Mouse (Mus musculus): ENCODE measurements around the gene Thap2. TPM values are rescaled to one million over a fixed set of nuclear protein-coding genes. Genes with fewer than 3 reads are reported as not detected.

The Thap2 gene
- polyA plus RNA-seq, 1 experiment from 2014 or later, result 19.0 TPM

DNA sequence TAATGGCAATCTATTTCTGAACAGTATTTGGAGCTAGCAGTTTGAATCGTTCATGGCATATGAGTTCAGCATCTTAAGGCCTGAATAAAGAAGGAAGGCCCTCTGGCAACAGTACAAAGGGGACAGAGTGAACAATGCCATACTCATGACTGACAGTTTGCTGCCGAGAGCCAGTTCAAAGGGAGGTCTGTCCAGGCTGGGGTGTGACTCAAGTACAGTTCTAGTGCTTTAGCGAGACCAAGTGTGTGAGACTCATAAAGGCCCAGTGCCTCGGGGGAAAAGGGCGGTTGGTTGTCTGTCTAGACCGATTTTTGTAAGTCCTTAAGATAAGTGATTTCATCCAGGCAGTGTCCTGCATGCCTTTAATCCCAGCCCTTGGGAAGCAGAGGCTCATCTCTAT lies 29.7 kb downstream of the Thap2 start:
- no peak overlapping the region for H3K4me3 ChIP-seq (ENCODE audit: low read depth, low read length)
- no peaks in the 10 kb centered on the region for H3K27me3 ChIP-seq (ENCODE audit: insufficient read depth, low read length)
- H3K4me2 ChIP-seq, result no peak overlapping the region
- no peaks in the 10 kb centered on the region for H3K4me1 ChIP-seq (ENCODE audit: insufficient read depth)
- no peaks in the 10 kb centered on the region for H3K9me3 ChIP-seq (ENCODE audit: low read depth, low read length)
- DNase-seq (no peak), ATAC-seq (ENCODE audit: insufficient read depth) (no peak)
- TF ChIP-seq CTCF (IDR thresholded peaks at IDR 0.05; ENCODE audit: low read depth), result no peak
- H3K9ac ChIP-seq, result no peak overlapping the region
- WGBS, result 72% methylated on average over 6 of the region's 6 CpGs
- H3K36me3 ChIP-seq (ENCODE audit: insufficient read depth), result 0 out of 2 replicates have a peak, but pooled peaks cover 5% of the 10 kb centered on the region
- H3K27ac ChIP-seq (ENCODE audit: low read depth), result no peak overlapping the region

- TF ChIP-seq CTCF (IDR thresholded peaks at IDR 0.05; ENCODE audit: low read depth), result no peak
- WGBS, result 69% methylated on average over 2 of the region's 2 CpGs
- no peak overlapping the region for H3K4me2 ChIP-seq
- H3K9ac ChIP-seq, result no peak overlapping the region
- no peaks in the 10 kb centered on the region for H3K9me3 ChIP-seq (ENCODE audit: low read depth, low read length)
- no peak overlapping the region for H3K27ac ChIP-seq (ENCODE audit: low read depth)
- DNase-seq (no peak), ATAC-seq (ENCODE audit: insufficient read depth) (no peak)
- H3K27me3 ChIP-seq (ENCODE audit: insufficient read depth, low read length), result no peaks in the 10 kb centered on the region
- no peak overlapping the region for H3K4me3 ChIP-seq (ENCODE audit: low read depth, low read length)
- H3K4me1 ChIP-seq (ENCODE audit: insufficient read depth), result no peaks in the 10 kb centered on the region
- H3K36me3 ChIP-seq (ENCODE audit: insufficient read depth), result peaks cover 7% of the 10 kb centered on the region; the same call in 1 of the 2 replicates
Measured at GRCm38 (mm10) chr10:115350810-115351397, 33.3 kb downstream of the Thap2 start.

GRCm38 (mm10) chr10:115349509-115349908 lies 34.7 kb downstream of the Thap2 start:
- no peak for TF ChIP-seq CTCF (IDR thresholded peaks at IDR 0.05; ENCODE audit: low read depth)
- peaks cover 9% of the 10 kb centered on the region; the same call in 1 of the 2 replicates for H3K36me3 ChIP-seq (ENCODE audit: insufficient read depth)
- no peak overlapping the region for H3K4me3 ChIP-seq (ENCODE audit: low read depth, low read length)
- H3K4me1 ChIP-seq (ENCODE audit: insufficient read depth), result no peaks in the 10 kb centered on the region
- H3K4me2 ChIP-seq, result no peak overlapping the region
- no peaks in the 10 kb centered on the region for H3K9me3 ChIP-seq (ENCODE audit: low read depth, low read length)
- no peak overlapping the region for H3K27ac ChIP-seq (ENCODE audit: low read depth)
- WGBS, result 80% methylated on average over 7 of the region's 7 CpGs
- DNase-seq (no peak), ATAC-seq (ENCODE audit: insufficient read depth) (no peak)
- H3K27me3 ChIP-seq (ENCODE audit: insufficient read depth, low read length), result no peaks in the 10 kb centered on the region
- H3K9ac ChIP-seq, result no peak overlapping the region

GRCm38 (mm10) chr10:115349029-115349428 lies 35.2 kb downstream of the Thap2 start:
- Histone ChIP-seq H3K4me2 (no peak overlapping the region), H3K9me3 (ENCODE audit: low read depth, low read length) (no peaks in the 10 kb centered on the region), H3K4me1 (ENCODE audit: insufficient read depth) (no peaks in the 10 kb centered on the region), H3K9ac (no peak overlapping the region), H3K27ac (ENCODE audit: low read depth) (no peak overlapping the region), H3K4me3 (ENCODE audit: low read depth, low read length) (no peak overlapping the region), H3K27me3 (ENCODE audit: insufficient read depth, low read length) (no peaks in the 10 kb centered on the region), H3K36me3 (ENCODE audit: insufficient read depth) (peaks cover 9% of the 10 kb centered on the region; the same call in 1 of the 2 replicates)
- WGBS, result 65% methylated on average over 10 of the region's 10 CpGs
- ATAC-seq (ENCODE audit: insufficient read depth), result no peak
- TF ChIP-seq CTCF (IDR thresholded peaks at IDR 0.05; ENCODE audit: low read depth), result no peak
- no peak for DNase-seq

- DNase-seq (no peak), ATAC-seq (ENCODE audit: insufficient read depth) (no peak)
- no peak overlapping the region for H3K4me2 ChIP-seq
- no peak overlapping the region for H3K4me3 ChIP-seq (ENCODE audit: low read depth, low read length)
- no peak overlapping the region for H3K9ac ChIP-seq
- peaks cover 9% of the 10 kb centered on the region; the same call in 1 of the 2 replicates for H3K36me3 ChIP-seq (ENCODE audit: insufficient read depth)
- H3K4me1 ChIP-seq (ENCODE audit: insufficient read depth), result no peaks in the 10 kb centered on the region
- TF ChIP-seq CTCF (IDR thresholded peaks at IDR 0.05; ENCODE audit: low read depth), result no peak
- no peaks in the 10 kb centered on the region for H3K27me3 ChIP-seq (ENCODE audit: insufficient read depth, low read length)
- WGBS, result 61% methylated on average over 6 of the region's 6 CpGs
- no peak overlapping the region for H3K27ac ChIP-seq (ENCODE audit: low read depth)
- H3K9me3 ChIP-seq (ENCODE audit: low read depth, low read length), result no peaks in the 10 kb centered on the region
Measured at GRCm38 (mm10) chr10:115348131-115348530, 36.1 kb downstream of the Thap2 start.

DNA sequence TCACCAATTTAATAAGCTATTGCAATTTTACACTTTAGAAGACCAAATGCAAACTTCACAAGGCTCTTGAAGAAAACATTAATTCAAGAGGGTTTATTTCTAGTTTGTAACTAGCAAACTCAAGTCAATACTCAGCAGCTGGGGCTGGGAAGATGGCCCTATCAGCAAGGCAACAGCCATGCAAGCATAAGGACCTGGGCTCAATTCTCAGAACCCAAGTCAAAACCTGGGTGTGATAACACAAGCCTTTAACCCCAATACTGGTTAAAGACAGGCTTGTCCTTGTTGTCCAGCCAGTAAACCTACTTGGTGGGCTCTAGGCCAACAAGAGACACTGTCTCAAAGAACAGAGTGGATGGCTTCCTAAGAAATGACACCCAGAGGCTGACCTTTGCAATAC lies 37.8 kb downstream of the Thap2 start:
- no peaks in the 10 kb centered on the region for H3K9me3 ChIP-seq (ENCODE audit: low read depth, low read length)
- no peaks in the 10 kb centered on the region for H3K27me3 ChIP-seq (ENCODE audit: insufficient read depth, low read length)
- DNase-seq (no peak), ATAC-seq (ENCODE audit: insufficient read depth) (no peak)
- H3K27ac ChIP-seq (ENCODE audit: low read depth), result no peak overlapping the region
- no peak overlapping the region for H3K9ac ChIP-seq
- peaks cover 20% of the 10 kb centered on the region; the same call in 1 of the 2 replicates for H3K36me3 ChIP-seq (ENCODE audit: insufficient read depth)
- no peaks in the 10 kb centered on the region for H3K4me1 ChIP-seq (ENCODE audit: insufficient read depth)
- no peak for TF ChIP-seq CTCF (IDR thresholded peaks at IDR 0.05; ENCODE audit: low read depth)
- no peak overlapping the region for H3K4me2 ChIP-seq
- no peak overlapping the region for H3K4me3 ChIP-seq (ENCODE audit: low read depth, low read length)

DNA sequence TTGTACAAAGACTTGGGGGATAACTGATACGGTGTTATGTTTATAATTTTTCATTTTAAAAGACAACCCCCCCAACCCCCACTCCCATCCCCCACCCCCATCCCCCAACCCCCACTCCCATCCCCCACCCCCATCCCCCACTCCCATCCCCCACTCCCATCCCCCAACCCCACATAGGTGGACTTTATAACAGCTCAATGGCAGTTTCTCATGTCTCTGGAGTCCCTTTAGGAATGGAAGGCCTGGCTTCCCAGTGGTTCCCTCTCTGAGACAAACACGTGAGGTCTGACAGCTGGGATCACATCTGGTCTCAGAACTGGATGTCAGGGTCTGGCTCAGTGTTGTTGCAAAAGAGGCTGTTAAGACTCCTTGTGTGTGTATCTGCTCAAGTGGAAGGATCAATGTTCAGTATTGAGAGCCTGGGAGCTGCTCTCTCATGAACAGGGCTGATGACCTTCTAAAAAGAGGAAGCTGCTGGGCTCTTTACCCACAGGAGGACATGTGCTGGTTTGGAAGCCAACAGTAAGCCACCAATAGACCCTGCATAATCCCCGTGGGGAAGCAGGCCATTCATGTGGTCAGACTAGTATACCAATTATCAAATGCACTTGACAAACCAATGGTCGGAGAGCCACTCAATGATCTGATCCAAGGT lies 41.3 kb downstream of the Thap2 start:
- Histone ChIP-seq H3K4me3 (ENCODE audit: low read depth, low read length) (no peak overlapping the region), H3K36me3 (ENCODE audit: insufficient read depth) (peaks cover 27% of the 10 kb centered on the region; the same call in 1 of the 2 replicates), H3K9me3 (ENCODE audit: low read depth, low read length) (no peaks in the 10 kb centered on the region), H3K27me3 (ENCODE audit: insufficient read depth, low read length) (no peaks in the 10 kb centered on the region), H3K27ac (ENCODE audit: low read depth) (no peak overlapping the region), H3K4me2 (no peak overlapping the region), H3K4me1 (ENCODE audit: insufficient read depth) (no peaks in the 10 kb centered on the region), H3K9ac (no peak overlapping the region)
- DNase-seq, result no peak
- ATAC-seq (ENCODE audit: insufficient read depth), result no peak
- WGBS, result 88% methylated on average over 4 of the region's 4 CpGs
- TF ChIP-seq CTCF (IDR thresholded peaks at IDR 0.05; ENCODE audit: low read depth), result no peak

Measured in lung, embryonic 14.5 days (tissue).